Mouse (Mus musculus) right cerebral cortex, postnatal 14 days (tissue): ENCODE measurements at regions not wholly inside any gene's neighbourhood (a gene's known extent, or its start where the extent isn't known, plus 50 kb on each side); places are given as distances from the start of the nearest gene placed in this dataset.

Experiments
- DNase-seq: peaks from one replicate; pipeline ENCODE4 v3.0.0; 2022

GRCm38 (mm10) chr3:33262797-33263196 lies 119.8 kb upstream of the Pex5l start:
- DNase-seq: no peak

- DNase-seq: no peak
Measured at GRCm38 (mm10) chr3:33219271-33220065, 76.4 kb upstream of the Pex5l start.

GRCm38 (mm10) chr3:33218291-33218690 lies 75.2 kb upstream of the Pex5l start:
- no peak for DNase-seq

- DNase-seq: peak; percentile 9
Measured at GRCm38 (mm10) chr3:33217360-33218034, 74.5 kb upstream of the Pex5l start.

GRCm38 (mm10) chr3:33211224-33211817 lies 68.3 kb upstream of the Pex5l start:
- no peak for DNase-seq
